Mouse (Mus musculus) hindbrain, embryonic 16.5 days (tissue): ENCODE measurements around the gene Car11. TPM values are rescaled to one million over a fixed set of nuclear protein-coding genes. Genes with fewer than 3 reads are reported as not detected.

ENCODE experiments used
- ATAC-seq: fragments of 200-750 bp; cut with Nextera tagmentation; 2 replicates; pipeline ENCODE4 v1.8.0; 2017; ENCODE audit warnings: moderate TSS enrichment, moderate library complexity
- H3K27ac ChIP-seq: fragments of 300-500 bp; sonication (generic); 2 replicates; pipeline ENCODE4 v1.5.1; 2014; ENCODE audit warnings: low read depth, mild to moderate bottlenecking, control low read depth, low read length, moderate library complexity
- H3K27me3 ChIP-seq: fragments of 300-500 bp; sonication (generic); replicated peaks from 2 replicates; pipeline ENCODE4 v1.6.1; 2014; ENCODE audit warnings: low read length; ENCODE audit not compliant: control insufficient read depth, insufficient read depth
- H3K36me3 ChIP-seq: fragments of 300-500 bp; sonication (generic); 2 replicates; pipeline ENCODE4 v1.6.1; 2014; ENCODE audit warnings: mild to moderate bottlenecking, low read length, moderate library complexity, mixed read lengths; ENCODE audit not compliant: control insufficient read depth, insufficient read depth
- H3K4me1 ChIP-seq: fragments of 300-500 bp; sonication (generic); 2 replicates; pipeline ENCODE4 v1.6.1; 2014; ENCODE audit warnings: low read depth, low read length; ENCODE audit not compliant: control insufficient read depth, insufficient read depth
- H3K4me2 ChIP-seq: fragments of 300-500 bp; sonication (generic); 2 replicates; pipeline ENCODE4 v1.6.1; 2014; ENCODE audit warnings: mild to moderate bottlenecking, low read length, control low read depth, moderate library complexity
- H3K4me3 ChIP-seq: fragments of 300-500 bp; sonication (generic); 2 replicates; pipeline ENCODE4 v1.5.1; 2014; ENCODE audit warnings: mild to moderate bottlenecking, low read length, control low read depth, moderate library complexity
- H3K9ac ChIP-seq: fragments of 300-500 bp; sonication (generic); 2 replicates; pipeline ENCODE4 v1.6.1; 2014; ENCODE audit warnings: low read depth, mild to moderate bottlenecking, control low read depth, low read length, moderate library complexity
- H3K9me3 ChIP-seq: fragments of 300-500 bp; sonication (generic); 2 replicates; pipeline ENCODE4 v1.6.1; 2014; ENCODE audit warnings: mild to moderate bottlenecking, low read length, moderate library complexity; ENCODE audit not compliant: control insufficient read depth
- WGBS: fragments of 180-500 bp; shearing (Covaris S2); extraction: QIAGEN DNeasy Blood & Tissue Kit; methylation state at CpG from one replicate; pipeline ENCODE4 v1.1.7; 2014; 5-methylcytosine and 5-hydroxymethylcytosine counted together
- polyA plus RNA-seq: library from polyadenylated mRNA; unstranded; fragments of >200 nt; fragmentation: Nextera tagmentation; extraction: Ambion mirVana; gene quantifications from 2 replicates; pipeline ENCODE4 v1.2.1, GENCODE M21; 2015

Car11 gene
- polyA plus RNA-seq, 1 experiment from 2014 or later, result 68.2 TPM

DNA sequence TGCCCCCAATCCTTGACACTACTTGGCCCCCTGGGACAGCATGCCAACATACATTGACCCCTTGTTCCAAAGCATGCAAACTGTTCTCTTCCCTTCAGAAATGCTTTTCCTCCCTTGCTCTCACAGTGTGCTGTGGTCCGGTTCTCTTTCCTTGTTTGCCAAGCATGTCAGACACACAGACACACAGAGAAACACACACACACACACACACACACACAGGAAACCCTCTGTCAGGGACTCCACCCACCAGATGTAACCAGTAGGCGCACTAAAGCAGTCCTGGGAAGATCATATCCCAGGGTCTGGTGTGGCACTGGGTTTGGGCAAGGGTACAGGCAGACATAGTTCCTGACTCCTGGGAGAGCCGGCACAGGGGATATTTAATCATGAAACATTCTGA, 12.8 kb upstream of the Car11 start:
- 62% methylated on average over 3 of the region's 3 CpGs for whole genome bisulfite sequencing
- H3K36me3 ChIP-seq, result no peaks in the 10 kb centered on the region

DNA sequence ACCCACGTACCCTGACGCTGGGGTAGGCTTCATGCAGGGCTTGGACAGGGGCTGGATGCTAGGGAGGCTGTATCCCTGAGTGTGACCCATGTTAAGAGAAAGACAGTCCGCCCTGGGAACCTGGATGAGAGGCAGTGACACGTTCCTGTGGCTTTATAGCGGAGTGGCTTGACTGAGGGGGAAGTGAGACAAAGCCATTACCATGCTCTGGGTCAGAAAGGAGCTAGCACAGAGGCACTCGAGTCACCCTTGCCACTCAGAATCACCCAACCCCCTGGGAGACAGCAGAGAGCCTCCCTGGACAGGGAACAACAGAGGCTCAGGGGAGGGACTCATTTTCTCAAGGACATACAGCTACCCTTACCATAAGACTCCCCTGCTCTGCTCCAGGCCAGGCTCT, 10.5 kb upstream of the Car11 start:
- H3K27me3 ChIP-seq, result no peaks in the 10 kb centered on the region
- ATAC-seq, result no peak
- H3K9me3 ChIP-seq, result no peaks in the 10 kb centered on the region
- 64% methylated on average over 6 of the region's 6 CpGs for WGBS
- H3K4me3 ChIP-seq, result no peak overlapping the region
- H3K27ac ChIP-seq, result no peak overlapping the region
- no peaks in the 10 kb centered on the region for H3K36me3 ChIP-seq
- no peaks in the 10 kb centered on the region; the same call in 1 of the 2 replicates for H3K4me1 ChIP-seq
- no peak overlapping the region for H3K4me2 ChIP-seq
- no peak overlapping the region for H3K9ac ChIP-seq

More for the DNA sequence above, 12.8 kb upstream of the Car11 start:
- no peaks in the 10 kb centered on the region for H3K9me3 ChIP-seq
- H3K4me1 ChIP-seq, result peaks cover 4% of the 10 kb centered on the region; the same call in 1 of the 2 replicates
- no peak for ATAC-seq
- H3K27me3 ChIP-seq, result no peaks in the 10 kb centered on the region
- H3K27ac ChIP-seq, result no peak overlapping the region
- no peak overlapping the region for H3K4me2 ChIP-seq
- no peak overlapping the region for H3K4me3 ChIP-seq
- H3K9ac ChIP-seq, result no peak overlapping the region

- Histone ChIP-seq H3K27me3 (no peaks in the 10 kb centered on the region), H3K9me3 (no peaks in the 10 kb centered on the region), H3K4me1 (no peaks in the 10 kb centered on the region; the same call in 1 of the 2 replicates), H3K27ac (no peak overlapping the region), H3K9ac (no peak overlapping the region), H3K4me3 (no peak overlapping the region), H3K36me3 (no peaks in the 10 kb centered on the region), H3K4me2 (no peak overlapping the region)
- 80% methylated on average over 11 of the region's 11 CpGs for WGBS
- no peak for ATAC-seq
Measured at GRCm38 (mm10) chr7:45689800-45690199, 9.8 kb upstream of the Car11 start.

DNA sequence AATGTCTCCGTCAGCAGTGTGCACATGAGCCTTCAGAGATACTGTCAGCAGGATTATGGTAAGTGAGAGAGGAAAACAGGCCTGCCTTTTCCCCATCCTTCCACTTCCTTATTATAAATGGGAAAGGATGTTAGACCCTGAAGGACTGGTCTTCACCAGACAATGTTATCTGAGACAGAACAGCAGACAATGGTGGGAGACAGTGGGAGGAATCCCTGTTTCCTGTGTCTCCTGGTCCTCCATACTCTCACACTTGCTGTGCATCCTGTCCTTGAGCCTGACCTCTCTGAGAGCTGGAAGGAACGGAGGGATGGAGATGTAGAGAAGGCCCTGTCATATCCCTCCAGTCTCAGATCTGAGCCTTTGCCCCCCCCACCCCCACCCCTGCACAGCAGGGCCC, 7.3 kb upstream of the Car11 start:
- no peak for ATAC-seq
- Histone ChIP-seq H3K27ac (no peak overlapping the region), H3K36me3 (no peaks in the 10 kb centered on the region), H3K9me3 (no peaks in the 10 kb centered on the region), H3K4me1 (no peaks in the 10 kb centered on the region), H3K4me2 (no peak overlapping the region), H3K4me3 (no peak overlapping the region), H3K9ac (no peak overlapping the region), H3K27me3 (no peaks in the 10 kb centered on the region)
- WGBS, result 79% methylated on average over 2 of the region's 2 CpGs

DNA sequence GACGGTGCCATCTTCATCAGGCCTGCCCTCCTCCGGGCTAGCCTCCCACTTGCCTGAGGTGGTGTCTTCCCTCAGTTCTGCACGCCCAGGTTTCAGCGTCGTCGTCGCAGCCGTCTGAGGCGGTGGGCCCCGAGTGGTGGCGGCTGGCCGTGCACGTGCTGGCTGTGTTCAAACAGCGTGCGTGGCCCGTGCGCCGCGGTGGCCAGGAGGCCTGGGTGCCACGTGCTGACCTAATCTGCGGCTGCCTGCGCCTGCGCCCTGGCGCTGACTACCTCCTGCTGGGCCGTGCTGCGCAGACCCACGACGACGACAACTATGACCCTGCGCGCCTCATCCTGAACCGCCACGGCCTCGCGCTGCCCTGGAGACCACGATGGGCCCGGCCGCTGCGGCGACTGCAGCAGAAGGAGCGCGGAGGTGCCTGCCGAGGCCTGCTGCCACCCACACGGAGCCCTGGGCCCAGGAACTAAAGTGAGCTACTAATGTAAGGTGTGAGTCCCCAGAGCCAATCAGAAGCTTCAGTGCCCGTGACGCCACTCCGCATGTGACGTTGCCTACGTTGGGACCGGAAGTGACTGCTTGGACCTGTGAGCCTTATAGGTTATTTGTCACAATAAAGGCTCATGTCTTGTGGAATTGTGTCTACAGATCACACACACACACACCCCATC, 5.6 kb upstream of the Car11 start, which contains the start of gene Sec1:
Sec1 (minus strand) TSS at position 482 of the 671 bp plus-strand sequence.
- 86% methylated on average over 50 of the region's 50 CpGs for WGBS
- Histone ChIP-seq H3K27me3 (0 out of 2 replicates have a peak, but pooled peaks cover 2% of the 10 kb centered on the region), H3K4me1 (no peaks in the 10 kb centered on the region), H3K4me2 (no peak within 1 kb of the TSS), H3K36me3 (no peaks in the 10 kb centered on the region), H3K4me3 (no peak within 1 kb of the TSS), H3K27ac (no peak within 1 kb of the TSS), H3K9ac (no peak within 1 kb of the TSS), H3K9me3 (no peaks in the 10 kb centered on the region)
- ATAC-seq, result no peak

DNA sequence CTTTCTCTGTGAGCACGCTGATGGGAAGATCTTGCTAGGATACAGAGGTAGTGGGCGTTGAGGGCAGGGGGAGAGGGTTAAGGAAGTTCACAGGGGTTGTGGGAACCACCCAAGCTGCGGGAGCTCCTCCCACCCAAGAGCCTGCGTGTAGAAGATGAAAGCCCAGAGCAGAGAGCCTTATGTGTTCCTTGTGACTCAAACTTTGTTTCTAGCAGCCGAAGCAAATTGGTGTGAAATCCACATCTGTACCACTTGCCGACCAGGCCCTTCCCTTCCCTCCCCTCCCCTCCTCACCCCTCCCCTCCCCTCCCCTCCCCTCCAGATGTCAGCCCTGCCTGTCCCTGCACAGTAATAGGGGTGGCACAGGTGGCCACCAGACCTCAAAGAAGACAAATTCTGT, 4.5 kb upstream of the Car11 start:
- no peak overlapping the region for H3K4me2 ChIP-seq
- no peak overlapping the region for H3K9ac ChIP-seq
- no peaks in the 10 kb centered on the region for H3K36me3 ChIP-seq
- WGBS, result 8% methylated on average over 6 of the region's 6 CpGs
- H3K27ac ChIP-seq, result no peak overlapping the region
- no peaks in the 10 kb centered on the region for H3K9me3 ChIP-seq
- 0 out of 2 replicates have a peak, but pooled peaks cover 2% of the 10 kb centered on the region for H3K27me3 ChIP-seq
- ATAC-seq, result no peak
- peaks cover 2% of the 10 kb centered on the region; the same call in 1 of the 2 replicates for H3K4me1 ChIP-seq
- H3K4me3 ChIP-seq, result no peak overlapping the region

DNA sequence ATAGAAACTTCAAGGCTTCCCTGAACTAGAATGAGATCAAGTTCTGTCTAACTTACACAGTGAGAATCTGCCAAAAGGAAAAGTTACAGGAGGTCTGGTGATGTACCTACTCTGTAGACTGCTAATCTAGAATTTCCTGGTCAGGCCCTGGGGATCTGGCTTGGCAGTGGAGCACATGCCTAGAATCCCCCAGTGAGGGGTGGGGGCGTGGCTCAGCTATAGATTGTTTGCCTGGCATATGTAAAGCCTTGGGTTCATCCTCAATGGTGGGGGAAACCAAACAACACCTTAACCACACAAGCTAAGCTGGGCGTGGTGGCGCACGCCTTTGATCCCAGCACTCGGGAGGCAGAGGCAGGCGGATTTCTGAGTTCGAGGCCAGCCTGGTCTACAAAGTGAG, 1.7 kb upstream of the Car11 start:
- Histone ChIP-seq H3K4me2 (no peak overlapping the region), H3K36me3 (no peaks in the 10 kb centered on the region), H3K4me1 (peaks cover 13% of the 10 kb centered on the region), H3K4me3 (no peak overlapping the region), H3K27me3 (0 out of 2 replicates have a peak, but pooled peaks cover 2% of the 10 kb centered on the region), H3K9ac (no peak overlapping the region), H3K27ac (no peak overlapping the region), H3K9me3 (no peaks in the 10 kb centered on the region)
- WGBS, result 87% methylated on average over 7 of the region's 7 CpGs
- no peak for ATAC-seq

GRCm38 (mm10) chr7:45700301-45701015, 815 bp downstream of the Car11 start:
- H3K4me3 ChIP-seq, result peak overlapping the region; percentile 63
- H3K27me3 ChIP-seq, result 0 out of 2 replicates have a peak, but pooled peaks cover 2% of the 10 kb centered on the region
- under 1% methylated on average over 20 of the region's 20 CpGs for WGBS
- ATAC-seq, result no peak
- peak overlapping the region; percentile 85 for H3K9ac ChIP-seq
- H3K4me1 ChIP-seq, result peaks cover 29% of the 10 kb centered on the region
- H3K36me3 ChIP-seq, result no peaks in the 10 kb centered on the region
- peak overlapping the region; percentile 85 for H3K27ac ChIP-seq
- no peaks in the 10 kb centered on the region for H3K9me3 ChIP-seq
- H3K4me2 ChIP-seq, result peak overlapping the region; percentile 62

DNA sequence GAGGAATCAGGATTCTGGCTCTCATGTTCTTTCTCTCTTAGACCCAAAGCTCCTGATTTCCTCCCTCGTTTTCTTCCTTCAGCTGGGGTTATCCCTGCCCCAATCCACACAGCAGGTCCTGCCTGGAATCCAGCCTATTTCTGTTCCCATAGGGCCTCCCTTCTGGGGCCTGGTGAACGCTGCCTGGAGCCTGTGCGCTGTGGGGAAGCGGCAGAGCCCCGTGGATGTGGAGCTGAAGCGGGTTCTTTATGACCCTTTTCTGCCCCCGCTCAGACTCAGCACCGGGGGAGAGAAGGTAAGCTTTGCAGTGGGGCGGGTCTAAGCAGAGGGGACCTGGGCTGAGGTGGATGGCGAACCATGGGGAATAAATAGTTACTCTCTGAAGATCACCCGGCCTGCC, 1.4 kb downstream of the Car11 start:
- Histone ChIP-seq H3K27me3 (0 out of 2 replicates have a peak, but pooled peaks cover 2% of the 10 kb centered on the region), H3K36me3 (no peaks in the 10 kb centered on the region), H3K27ac (peak overlapping the region; percentile 85), H3K4me2 (peak overlapping the region; percentile 62), H3K4me1 (peaks cover 35% of the 10 kb centered on the region), H3K4me3 (peak overlapping the region; percentile 63), H3K9ac (peak overlapping the region; percentile 54), H3K9me3 (no peaks in the 10 kb centered on the region)
- whole genome bisulfite sequencing, result 30% methylated on average over 11 of the region's 11 CpGs
- ATAC-seq, result no peak
